Mouse (Mus musculus) left cerebral cortex, adult 2 months (tissue): ENCODE results near the gene Rbm47. TPM values are rescaled to one million over a fixed set of nuclear protein-coding genes. Genes with fewer than 3 reads are reported as not detected.

ENCODE experiments used
- DNase-seq, 2 experiments: peaks; one replicate each; pipeline ENCODE4 v3.0.0; 2021 to 2022; ENCODE audit warnings: low spot score in 2 of 2, mixed read lengths in 1 of 2; ENCODE audit errors: extremely low spot score in 1 of 2
- H3K27ac ChIP-seq: fragments of 200-600 bp; 2 replicates; pipeline ENCODE4 v1.8.1; 2022
- H3K4me3 ChIP-seq: fragments of 200-600 bp; 2 replicates; pipeline ENCODE4 v1.8.1; 2022
- CTCF ChIP-seq: fragments of 200-600 bp; IDR thresholded peaks from 2 replicates; pipeline ENCODE4 v1.8.1; 2022; ENCODE audit warnings: antibody characterized with exemption, mild to moderate bottlenecking, moderate library complexity
- intact Hi-C: fragments of 180-260 bp; cut with DNase I; formaldehyde crosslinking; loops from one replicate; pipeline ENCODE4 v1.15.1; 2025
- total RNA-seq, 2 experiments: library from RNA; stranded (reverse); gene quantifications; 2 replicates each; pipeline ENCODE4 v1.2.3; 2021

The Rbm47 gene
- total RNA-seq, 2 experiments from 2014 or later, result 1.2 to 1.5 TPM

- Histone ChIP-seq H3K4me3 (no peak overlapping the region), H3K27ac (no peak overlapping the region)
- no peak for TF ChIP-seq CTCF
- no peak for DNase-seq
- intact Hi-C loops, result no loop called here
Measured at GRCm38 (mm10) chr5:66068068-66068920, 104.6 kb downstream of the Rbm47 start.

DNA sequence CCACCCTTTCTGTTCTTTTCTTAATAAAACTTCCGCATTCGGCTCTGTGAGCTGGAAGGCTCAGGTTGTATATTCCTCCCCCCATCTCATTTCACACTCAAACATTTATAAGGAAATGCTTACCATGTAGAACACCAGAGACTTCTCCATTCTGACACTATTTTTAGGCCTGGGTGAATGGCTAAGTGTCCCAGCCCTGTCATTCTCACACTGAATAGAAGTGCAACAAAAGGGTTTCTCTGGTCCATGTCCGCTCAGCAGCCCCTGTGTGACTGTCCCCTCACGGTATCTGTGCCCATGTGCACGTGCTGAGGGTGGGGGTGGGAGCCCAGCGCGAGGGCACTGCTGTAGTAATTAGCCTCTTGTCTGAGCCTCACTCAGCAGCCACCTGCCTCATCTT, 105.7 kb downstream of the Rbm47 start:
- no peak for DNase-seq
- TF ChIP-seq CTCF, result no peak
- intact Hi-C loops, result no loop called here

DNA sequence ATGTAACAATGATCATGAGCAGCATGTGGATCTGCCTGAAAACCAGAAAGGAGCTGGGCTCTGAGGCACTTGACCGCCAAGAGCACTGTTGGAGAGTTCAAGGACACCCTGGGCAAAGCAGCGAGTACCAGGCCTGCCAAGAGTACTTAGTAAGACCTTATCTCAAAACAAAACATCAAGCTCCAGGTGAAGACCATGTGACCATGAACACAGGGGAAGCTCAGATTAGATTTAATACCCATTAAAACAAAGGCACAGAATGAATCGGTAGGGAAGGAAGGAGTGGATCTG, 110.0 kb downstream of the Rbm47 start:
- Histone ChIP-seq H3K27ac (no peak overlapping the region), H3K4me3 (no peak overlapping the region)
- DNase-seq, result no peak
- intact Hi-C loops, result no loop called here
- TF ChIP-seq CTCF, result no peak

More for the DNA sequence above, 105.7 kb downstream of the Rbm47 start:
- no peak overlapping the region for H3K27ac ChIP-seq
- H3K4me3 ChIP-seq, result no peak overlapping the region

GRCm38 (mm10) chr5:66062046-66062929, 110.6 kb downstream of the Rbm47 start:
- no peak for DNase-seq
- no peak overlapping the region for H3K4me3 ChIP-seq
- intact Hi-C loops, result no loop called here
- H3K27ac ChIP-seq, result no peak overlapping the region
- TF ChIP-seq CTCF, result no peak

DNA sequence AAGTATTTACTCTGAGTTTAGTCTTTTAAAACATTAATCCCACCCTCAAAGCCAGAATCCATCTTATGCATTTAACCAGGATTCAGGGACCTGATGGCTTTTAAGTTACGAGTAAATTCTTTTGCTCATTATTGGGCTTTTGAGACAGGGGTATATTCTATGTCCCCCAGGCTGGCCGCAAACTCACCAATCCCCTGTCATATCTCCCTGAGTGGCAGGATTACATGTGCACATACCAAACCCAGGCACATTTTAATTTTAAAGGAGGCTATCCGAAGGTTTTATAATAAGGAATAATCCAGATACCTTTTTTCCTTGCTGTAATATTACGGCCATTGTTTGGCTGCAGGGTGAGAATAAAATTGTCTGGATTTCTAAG, 111.3 kb downstream of the Rbm47 start:
- intact Hi-C loops, result no loop called here
- no peak for TF ChIP-seq CTCF
- DNase-seq, result no peak
- Histone ChIP-seq H3K4me3 (no peak overlapping the region), H3K27ac (no peak overlapping the region)

DNA sequence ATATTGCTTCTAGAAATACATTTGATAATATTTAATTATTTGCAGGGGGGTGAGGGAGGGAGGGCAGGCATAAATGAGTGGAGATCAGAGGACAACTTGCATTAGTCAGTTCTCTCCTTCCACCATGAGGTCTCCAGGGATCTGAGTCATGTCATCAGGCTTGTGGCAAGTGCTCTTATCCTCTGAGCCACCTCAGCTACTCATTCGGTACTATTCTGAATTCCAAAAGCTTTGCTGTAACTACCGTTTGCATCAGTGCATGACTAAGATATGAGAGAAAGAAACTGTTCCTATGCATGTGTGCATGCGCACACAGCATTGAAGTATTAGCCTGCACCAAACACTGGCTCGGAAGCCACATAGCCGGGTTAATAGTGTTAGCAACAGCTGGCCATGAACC, 114.1 kb downstream of the Rbm47 start:
- no peak for TF ChIP-seq CTCF
- no peak for DNase-seq
- no peak overlapping the region for H3K27ac ChIP-seq
- intact Hi-C loops, result no loop called here
- no peak overlapping the region for H3K4me3 ChIP-seq

- Histone ChIP-seq H3K27ac (no peak overlapping the region), H3K4me3 (no peak overlapping the region)
- peak; percentile 11 for TF ChIP-seq CTCF
- no peak for DNase-seq
- intact Hi-C loops, result no loop called here
Measured at GRCm38 (mm10) chr5:66056680-66057079, 116.2 kb downstream of the Rbm47 start.

- intact Hi-C loops, result no loop called here
- no peak for DNase-seq
- no peak overlapping the region for H3K27ac ChIP-seq
- no peak overlapping the region for H3K4me3 ChIP-seq
- no peak for TF ChIP-seq CTCF
Measured at GRCm38 (mm10) chr5:66054394-66054793, 118.5 kb downstream of the Rbm47 start.

DNA sequence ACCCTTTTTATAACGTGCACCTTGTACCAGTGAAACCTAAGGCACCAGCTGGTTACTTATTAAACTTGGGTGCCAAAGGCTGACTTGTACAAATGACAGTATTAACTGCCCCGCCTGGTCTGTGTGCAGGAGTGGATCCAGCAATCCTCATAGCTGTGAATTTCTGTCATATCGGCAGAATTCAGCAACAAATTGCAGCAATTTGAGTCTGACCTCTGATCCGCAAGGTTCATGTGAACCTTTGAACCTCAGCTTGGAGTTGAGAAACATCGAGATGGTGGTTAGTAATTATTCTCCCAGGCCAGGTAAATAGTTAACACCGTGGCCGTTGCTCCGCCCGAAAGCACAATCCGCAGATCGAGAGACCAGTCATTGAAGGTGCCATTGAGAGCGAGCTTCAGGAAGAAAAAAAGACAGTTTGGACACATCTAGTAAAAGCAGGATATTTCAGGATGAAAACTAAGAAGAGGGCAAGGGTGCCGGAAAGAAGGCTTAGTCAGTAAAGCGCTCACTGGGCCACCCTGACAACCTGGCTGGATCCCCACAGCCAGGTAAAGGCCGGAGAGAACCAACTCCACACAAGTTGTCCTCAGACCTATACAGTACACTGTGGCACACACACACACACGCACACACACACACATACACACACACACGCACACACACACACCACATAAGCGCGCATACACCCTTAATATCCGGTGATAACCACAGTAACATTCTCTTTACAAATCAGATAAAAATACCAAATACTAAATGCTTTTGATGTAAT, 120.0 kb downstream of the Rbm47 start:
- intact Hi-C loops, result no loop called here
- no peak overlapping the region for H3K4me3 ChIP-seq
- no peak overlapping the region for H3K27ac ChIP-seq
- no peak for DNase-seq
- no peak for TF ChIP-seq CTCF

GRCm38 (mm10) chr5:66050841-66051240, 122.1 kb downstream of the Rbm47 start:
- intact Hi-C loops, result no loop called here

DNA sequence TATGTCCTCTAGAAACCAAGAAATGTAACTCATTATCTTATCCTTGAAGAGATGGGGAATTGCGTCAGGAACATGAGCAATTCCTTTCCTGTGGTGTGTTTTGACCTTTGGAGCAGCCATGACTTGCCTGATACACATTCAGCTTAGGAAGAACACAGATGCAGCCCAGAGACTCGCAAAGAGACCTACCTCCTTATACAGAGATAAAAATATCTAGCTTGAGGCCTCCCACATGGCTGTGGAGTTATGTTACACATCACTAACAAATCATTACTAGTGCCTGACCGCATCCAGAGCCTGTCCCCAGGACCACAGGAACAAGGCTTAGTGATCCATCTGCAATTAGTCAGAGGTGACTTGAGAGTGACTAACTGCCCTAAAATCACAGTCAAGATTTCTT, 126.6 kb downstream of the Rbm47 start:
- no peak for TF ChIP-seq CTCF
- no peak overlapping the region for H3K4me3 ChIP-seq
- intact Hi-C loops, result no loop called here
- DNase-seq, result no peak
- no peak overlapping the region for H3K27ac ChIP-seq

More at GRCm38 (mm10) chr5:66050841-66051240, 122.1 kb downstream of the Rbm47 start:
- TF ChIP-seq CTCF, result no peak
- no peak for DNase-seq
- no peak overlapping the region for H3K27ac ChIP-seq
- no peak overlapping the region for H3K4me3 ChIP-seq

DNA sequence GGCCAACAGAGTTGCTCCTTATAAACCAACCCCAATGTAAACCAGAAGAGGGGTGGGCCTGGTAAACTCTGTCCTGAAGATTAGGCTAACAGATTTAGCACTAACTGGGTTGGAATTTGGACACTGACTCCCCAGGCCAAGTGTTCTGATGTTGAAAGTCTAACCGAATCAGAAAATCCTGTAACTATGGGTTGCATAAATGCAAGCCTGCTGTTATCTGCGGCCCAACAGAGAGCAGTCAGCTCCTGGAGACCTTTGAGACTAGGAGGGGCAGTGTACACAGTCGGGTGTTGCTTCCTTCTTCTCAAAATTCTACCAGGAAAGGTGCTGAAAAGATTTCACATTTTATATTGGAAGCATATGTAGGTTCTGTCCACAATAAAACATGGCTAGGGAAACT, 129.0 kb downstream of the Rbm47 start:
- TF ChIP-seq CTCF, result no peak
- Histone ChIP-seq H3K27ac (no peak overlapping the region), H3K4me3 (no peak overlapping the region)
- intact Hi-C loops, result no loop called here
- no peak for DNase-seq
